Mouse (Mus musculus): ENCODE results near the gene Sowahc.

Gene Sowahc

GRCm38 (mm10) chr10:59256533-59256932 is 34.8 kb downstream of the Sowahc start:
- DNase-seq, result no peak

- DNase-seq, result no peak
These were observed 37.8 kb downstream of the Sowahc start for GRCm38 (mm10) chr10:59259572-59259971.

- DNase-seq, result no peak
These were observed 39.9 kb downstream of the Sowahc start for GRCm38 (mm10) chr10:59261603-59262002.

GRCm38 (mm10) chr10:59262021-59262420 is 40.3 kb downstream of the Sowahc start:
- no peak for DNase-seq

- no peak for DNase-seq
These were observed 41.2 kb downstream of the Sowahc start for GRCm38 (mm10) chr10:59262979-59263378.

GRCm38 (mm10) chr10:59265067-59265466 is 43.3 kb downstream of the Sowahc start:
- DNase-seq, result no peak

GRCm38 (mm10) chr10:59265674-59266073 is 43.9 kb downstream of the Sowahc start:
- DNase-seq, result no peak

GRCm38 (mm10) chr10:59266097-59266496 is 44.3 kb downstream of the Sowahc start:
- DNase-seq, result no peak

GRCm38 (mm10) chr10:59267275-59267674 is 45.5 kb downstream of the Sowahc start:
- DNase-seq, result no peak

- no peak for DNase-seq
These were observed 46.4 kb downstream of the Sowahc start for GRCm38 (mm10) chr10:59268109-59268508.

- DNase-seq, result no peak
These were observed 47.0 kb downstream of the Sowahc start for GRCm38 (mm10) chr10:59268754-59269153.

- DNase-seq, result no peak
These were observed 54.0 kb downstream of the Sowahc start for GRCm38 (mm10) chr10:59275745-59276144.

Data from cerebellum, postnatal 25 days (tissue).